Mouse (Mus musculus) embryonic facial prominence, embryonic 15.5 days (tissue): ENCODE results near the gene Ccnl1. TPM values are rescaled to one million over a fixed set of nuclear protein-coding genes. Genes with fewer than 3 reads are reported as not detected.

Experiments
- ATAC-seq: fragments of 200-750 bp; cut with Nextera tagmentation; 2 replicates; pipeline ENCODE4 v1.8.0; 2017; ENCODE audit warnings: low read depth, moderate TSS enrichment; ENCODE audit not compliant: insufficient number of reproducible peaks, low FRiP score, low TSS enrichment
- H3K27ac ChIP-seq: fragments of 300-500 bp; sonication (generic); replicated peaks from 2 replicates; pipeline ENCODE4 v1.5.1; 2015; ENCODE audit warnings: mild to moderate bottlenecking, inconsistent platforms
- H3K27me3 ChIP-seq: fragments of 300-500 bp; sonication (generic); 2 replicates; pipeline ENCODE4 v1.6.1; 2015; ENCODE audit warnings: inconsistent platforms
- H3K36me3 ChIP-seq: fragments of 300-500 bp; sonication (generic); 2 replicates; pipeline ENCODE4 v1.6.1; 2015; ENCODE audit warnings: mild to moderate bottlenecking, inconsistent platforms
- H3K4me1 ChIP-seq: fragments of 300-500 bp; sonication (generic); 2 replicates; pipeline ENCODE4 v1.6.1; 2015; ENCODE audit warnings: inconsistent platforms
- H3K4me2 ChIP-seq: fragments of 300-500 bp; sonication (generic); replicated peaks from 2 replicates; pipeline ENCODE4 v1.6.1; 2015; ENCODE audit warnings: mild to moderate bottlenecking, inconsistent platforms
- H3K4me3 ChIP-seq: fragments of 300-500 bp; sonication (generic); replicated peaks from 2 replicates; pipeline ENCODE4 v1.5.1; 2015; ENCODE audit warnings: mild to moderate bottlenecking, inconsistent platforms
- H3K9ac ChIP-seq: fragments of 300-500 bp; sonication (generic); 2 replicates; pipeline ENCODE4 v1.6.1; 2015; ENCODE audit warnings: inconsistent platforms
- H3K9me3 ChIP-seq: fragments of 300-500 bp; sonication (generic); replicated peaks from 2 replicates; pipeline ENCODE4 v1.6.1; 2016; ENCODE audit warnings: inconsistent platforms
- WGBS: fragments of 180-500 bp; shearing (Covaris S2); methylation state at CpG from one replicate; pipeline ENCODE4 v1.1.7; 2015; 5-methylcytosine and 5-hydroxymethylcytosine counted together
- polyA plus RNA-seq: library from polyadenylated mRNA; unstranded; fragments of >200 nt; fragmentation: Nextera tagmentation; extraction: Ambion mirVana; gene quantifications from 2 replicates; pipeline ENCODE4 v1.2.1, GENCODE M21; 2015

The Ccnl1 gene
- polyA plus RNA-seq, 1 experiment from 2014 or later, result 107 TPM

DNA sequence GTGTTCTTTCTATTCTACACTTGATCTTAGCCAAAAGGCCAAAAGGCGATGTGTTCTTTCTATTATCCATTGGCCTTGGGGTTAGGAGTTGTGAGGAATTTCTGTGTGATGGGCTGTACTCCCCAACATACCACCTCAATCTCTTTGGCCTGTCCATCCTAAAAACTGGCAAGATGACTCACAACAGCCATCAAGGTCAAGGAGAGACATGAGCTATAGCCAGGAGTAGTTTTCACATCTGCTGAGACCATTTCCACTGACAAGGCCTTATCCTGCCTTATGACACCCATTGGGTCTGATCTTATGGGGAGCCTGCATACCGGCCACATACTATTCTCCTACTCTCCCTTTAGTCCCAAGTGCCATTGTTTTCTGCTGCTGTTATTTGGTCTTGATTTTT is 39.0 kb downstream of the Ccnl1 start:
- no peak overlapping the region for H3K27ac ChIP-seq
- H3K9me3 ChIP-seq, result no peaks in the 10 kb centered on the region
- no peak for ATAC-seq
- H3K4me1 ChIP-seq, result no peaks in the 10 kb centered on the region
- H3K4me2 ChIP-seq, result no peak overlapping the region
- H3K36me3 ChIP-seq, result no peaks in the 10 kb centered on the region
- no peak overlapping the region for H3K9ac ChIP-seq
- 95% methylated on average over 2 of the region's 2 CpGs for WGBS
- no peak overlapping the region for H3K4me3 ChIP-seq
- H3K27me3 ChIP-seq, result no peaks in the 10 kb centered on the region

DNA sequence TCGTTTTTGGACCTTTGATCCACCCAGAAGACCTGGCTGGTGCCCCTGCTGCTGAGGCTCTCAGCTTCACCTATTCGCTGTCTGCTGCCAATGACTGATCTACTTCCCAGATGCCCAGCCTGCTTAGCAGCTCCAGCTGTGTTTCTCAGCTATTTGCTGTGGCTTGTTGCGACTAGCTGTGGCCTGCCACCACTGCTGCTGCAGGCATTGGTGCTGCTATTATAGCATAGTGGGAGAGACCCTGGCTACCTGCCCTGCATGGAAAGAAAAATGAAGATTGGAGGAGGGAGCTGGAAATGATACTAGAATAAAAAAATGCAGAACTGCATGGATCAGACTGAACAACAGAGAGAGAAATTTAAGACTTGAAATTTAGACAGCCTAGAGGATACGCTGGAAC is 45.1 kb downstream of the Ccnl1 start:
- H3K27ac ChIP-seq, result peak overlapping the region; percentile 48; the same call in 1 of the 2 replicates
- 51% methylated on average over 4 of the region's 4 CpGs for WGBS
- ATAC-seq, result no peak

DNA sequence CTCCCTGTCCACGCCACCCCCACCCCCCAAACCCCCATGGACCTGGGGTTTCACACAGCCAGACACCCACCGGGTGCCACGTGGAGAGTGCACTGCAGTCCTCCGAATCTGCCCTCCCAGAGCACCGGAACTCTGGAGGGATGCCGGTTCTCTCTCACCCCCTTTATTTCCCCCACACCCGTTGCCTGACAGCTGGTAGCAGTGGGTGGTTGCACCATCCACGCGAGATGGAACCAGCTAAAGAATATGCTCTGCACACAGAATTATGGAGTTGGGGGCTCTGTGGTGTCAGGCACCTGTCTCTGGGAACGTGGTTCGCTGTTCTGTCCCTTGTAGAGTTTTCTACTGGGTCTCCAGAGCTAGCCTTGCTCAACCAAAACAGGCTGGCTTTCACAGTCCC is 45.8 kb downstream of the Ccnl1 start:
- no peak for ATAC-seq
- 82% methylated on average over 11 of the region's 11 CpGs for WGBS

More for the DNA sequence above, 45.1 kb downstream of the Ccnl1 start:
- Histone ChIP-seq H3K4me2 (no peak overlapping the region), H3K4me3 (no peak overlapping the region), H3K27me3 (no peaks in the 10 kb centered on the region), H3K4me1 (no peaks in the 10 kb centered on the region), H3K9me3 (no peaks in the 10 kb centered on the region), H3K36me3 (no peaks in the 10 kb centered on the region), H3K9ac (no peak overlapping the region)

DNA sequence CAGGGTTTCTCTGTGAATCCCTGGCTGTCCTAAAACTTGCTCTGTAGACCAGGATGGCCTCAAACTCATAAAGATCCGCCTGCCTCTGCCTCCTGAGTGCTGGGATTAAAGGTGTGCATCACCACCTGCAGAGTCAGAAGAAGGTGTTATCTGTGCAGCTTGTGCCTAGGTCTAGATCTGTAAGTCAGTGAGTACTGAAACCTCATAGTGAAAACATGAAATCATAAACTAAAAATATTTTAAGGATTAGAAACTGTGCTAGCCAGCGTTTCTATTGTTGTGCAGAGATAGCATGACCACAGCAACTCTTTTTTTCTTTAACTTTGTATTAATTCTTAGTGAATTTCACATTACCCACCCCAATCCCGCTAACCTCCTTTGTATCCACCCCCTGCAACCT is 46.8 kb downstream of the Ccnl1 start:
- H3K36me3 ChIP-seq, result no peaks in the 10 kb centered on the region
- no peak overlapping the region for H3K27ac ChIP-seq
- H3K4me1 ChIP-seq, result no peaks in the 10 kb centered on the region
- H3K4me2 ChIP-seq, result no peak overlapping the region
- 82% methylated on average over 3 of the region's 3 CpGs for whole genome bisulfite sequencing
- H3K9me3 ChIP-seq, result no peaks in the 10 kb centered on the region
- no peak overlapping the region for H3K9ac ChIP-seq
- H3K4me3 ChIP-seq, result no peak overlapping the region
- no peak for ATAC-seq
- H3K27me3 ChIP-seq, result no peaks in the 10 kb centered on the region

More for the DNA sequence above, 45.8 kb downstream of the Ccnl1 start:
- no peak overlapping the region for H3K4me3 ChIP-seq
- H3K36me3 ChIP-seq, result no peaks in the 10 kb centered on the region
- H3K27ac ChIP-seq, result 0 out of 2 replicates have a peak overlapping the region, but pooled peaks have one; percentile 48
- no peak overlapping the region for H3K4me2 ChIP-seq
- H3K27me3 ChIP-seq, result no peaks in the 10 kb centered on the region
- no peak overlapping the region for H3K9ac ChIP-seq
- no peaks in the 10 kb centered on the region for H3K4me1 ChIP-seq
- H3K9me3 ChIP-seq, result no peaks in the 10 kb centered on the region

DNA sequence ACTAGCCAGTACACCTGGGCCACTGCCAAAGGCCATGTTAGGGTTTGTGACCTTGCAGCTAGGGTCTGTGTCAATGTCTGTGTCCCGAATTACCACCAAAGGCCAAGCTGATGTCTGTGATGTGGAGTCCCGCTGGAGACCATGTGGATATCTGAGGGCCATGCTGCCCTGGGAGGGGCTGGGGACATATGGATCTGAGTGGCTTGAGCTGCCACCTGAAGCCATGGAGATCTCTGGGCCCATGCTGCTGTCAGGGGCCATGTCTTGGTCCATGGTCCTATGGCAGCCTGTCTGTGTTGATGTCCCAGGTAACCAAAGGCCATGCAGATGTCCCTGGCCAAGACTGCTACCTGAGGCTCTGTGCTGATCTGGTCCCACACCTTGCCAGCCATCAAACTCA is 48.6 kb downstream of the Ccnl1 start:
- no peaks in the 10 kb centered on the region for H3K27me3 ChIP-seq
- no peak overlapping the region for H3K9ac ChIP-seq
- WGBS, result 84% methylated on average over 2 of the region's 2 CpGs
- H3K4me1 ChIP-seq, result peaks cover 12% of the 10 kb centered on the region
- no peak overlapping the region for H3K27ac ChIP-seq
- H3K4me3 ChIP-seq, result no peak overlapping the region
- no peak for ATAC-seq
- H3K4me2 ChIP-seq, result no peak overlapping the region
- no peaks in the 10 kb centered on the region for H3K9me3 ChIP-seq
- no peaks in the 10 kb centered on the region for H3K36me3 ChIP-seq

DNA sequence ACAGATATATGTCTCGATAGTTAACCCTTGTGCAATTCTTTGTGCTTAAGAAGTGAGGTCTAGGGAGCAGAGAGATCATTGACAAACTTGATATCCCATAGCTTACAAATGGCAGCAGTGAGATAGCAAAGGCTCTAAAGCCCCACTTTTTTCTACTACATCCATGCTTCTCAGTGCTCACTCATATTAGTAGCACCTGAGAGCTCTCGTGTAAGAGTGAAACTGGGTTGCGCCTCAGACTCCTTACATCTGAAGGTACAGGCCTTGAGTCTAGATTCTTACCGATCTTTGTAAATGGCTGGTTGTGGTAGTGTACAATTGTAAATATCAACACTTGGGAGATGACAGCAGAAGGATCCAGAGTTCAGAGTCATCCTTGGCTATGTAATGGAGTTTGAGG is 50.5 kb downstream of the Ccnl1 start:
- WGBS, result 96% methylated on average over 4 of the region's 4 CpGs
- Histone ChIP-seq H3K4me3 (no peak overlapping the region), H3K27me3 (no peaks in the 10 kb centered on the region), H3K9ac (no peak overlapping the region), H3K4me1 (peaks cover 16% of the 10 kb centered on the region), H3K36me3 (no peaks in the 10 kb centered on the region), H3K4me2 (no peak overlapping the region), H3K27ac (no peak overlapping the region), H3K9me3 (no peaks in the 10 kb centered on the region)
- no peak for ATAC-seq

DNA sequence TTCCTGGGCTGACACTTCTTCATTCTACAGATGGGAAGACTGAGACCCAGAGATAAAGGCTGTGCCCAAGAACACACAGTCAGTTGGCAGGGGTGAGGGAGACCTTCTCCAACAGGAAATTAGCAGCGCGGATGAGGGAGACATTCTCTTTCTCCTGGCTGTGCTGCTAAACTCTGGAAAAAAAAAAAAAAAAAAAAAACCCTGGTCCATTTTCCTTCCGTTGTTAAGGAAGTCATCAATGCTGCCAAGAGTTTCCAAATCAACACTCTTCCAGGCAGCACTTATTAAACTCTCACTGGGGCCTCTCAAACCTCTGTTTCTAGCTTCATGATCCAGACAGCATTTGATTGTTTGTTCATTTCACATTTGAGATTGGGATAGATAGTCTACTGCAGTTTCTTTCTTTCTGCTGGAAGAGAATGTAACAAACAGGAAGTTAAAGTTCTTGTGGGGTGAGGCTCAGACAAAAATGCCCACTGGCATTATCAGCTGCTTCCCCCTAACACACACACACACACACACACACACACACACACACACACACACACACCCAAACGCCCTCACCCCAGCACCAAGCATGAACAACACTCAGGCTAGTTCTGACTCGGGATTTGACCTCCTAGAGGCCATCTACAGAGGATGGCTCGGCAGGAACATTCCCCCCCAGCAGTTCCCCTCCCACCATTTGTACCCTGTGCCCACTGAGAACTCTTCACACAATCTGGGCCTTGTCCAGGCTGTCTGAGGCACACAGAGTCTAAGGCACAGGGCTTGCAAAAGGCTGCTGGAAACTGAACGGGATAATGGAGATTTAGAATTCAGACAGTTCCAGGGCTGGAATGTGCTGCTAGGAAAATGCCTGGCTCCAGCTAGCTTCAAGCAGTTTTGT is 52.5 kb downstream of the Ccnl1 start:
- Histone ChIP-seq H3K9ac (no peak overlapping the region), H3K27ac (peak overlapping the region; percentile 60; the same call in 1 of the 2 replicates), H3K27me3 (no peaks in the 10 kb centered on the region), H3K9me3 (no peaks in the 10 kb centered on the region), H3K36me3 (no peaks in the 10 kb centered on the region), H3K4me2 (no peak overlapping the region), H3K4me3 (no peak overlapping the region), H3K4me1 (peaks cover 16% of the 10 kb centered on the region)
- no peak for ATAC-seq
- 24% methylated on average over 7 of the region's 7 CpGs for WGBS

DNA sequence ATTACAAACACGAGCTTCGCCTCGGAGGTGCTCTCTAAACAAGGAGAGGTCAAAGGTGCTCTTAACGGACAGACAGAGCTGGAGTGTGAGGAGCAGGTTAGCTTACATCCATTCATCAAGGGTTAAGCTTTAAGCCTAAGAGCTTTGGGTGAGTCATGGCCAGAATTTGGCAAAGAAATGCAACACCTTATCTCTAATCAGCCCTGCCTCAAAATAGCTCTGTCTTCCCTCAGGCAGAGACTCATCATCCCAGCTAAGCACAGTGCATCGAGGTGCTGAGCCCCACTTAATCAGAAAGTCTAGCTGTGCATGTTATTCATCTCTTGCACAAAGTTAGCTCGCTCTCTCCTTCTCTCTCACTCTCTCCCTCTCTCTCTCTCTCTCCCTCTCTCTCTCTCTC is 53.3 kb downstream of the Ccnl1 start:
- no peaks in the 10 kb centered on the region for H3K36me3 ChIP-seq
- H3K4me1 ChIP-seq, result peaks cover 16% of the 10 kb centered on the region
- H3K4me2 ChIP-seq, result no peak overlapping the region
- no peaks in the 10 kb centered on the region for H3K9me3 ChIP-seq
- H3K4me3 ChIP-seq, result no peak overlapping the region
- no peaks in the 10 kb centered on the region for H3K27me3 ChIP-seq
- no peak overlapping the region for H3K9ac ChIP-seq
- 0 out of 2 replicates have a peak overlapping the region, but pooled peaks have one; percentile 7 for H3K27ac ChIP-seq
- 11% methylated on average over 6 of the region's 6 CpGs for WGBS
- ATAC-seq, result no peak

DNA sequence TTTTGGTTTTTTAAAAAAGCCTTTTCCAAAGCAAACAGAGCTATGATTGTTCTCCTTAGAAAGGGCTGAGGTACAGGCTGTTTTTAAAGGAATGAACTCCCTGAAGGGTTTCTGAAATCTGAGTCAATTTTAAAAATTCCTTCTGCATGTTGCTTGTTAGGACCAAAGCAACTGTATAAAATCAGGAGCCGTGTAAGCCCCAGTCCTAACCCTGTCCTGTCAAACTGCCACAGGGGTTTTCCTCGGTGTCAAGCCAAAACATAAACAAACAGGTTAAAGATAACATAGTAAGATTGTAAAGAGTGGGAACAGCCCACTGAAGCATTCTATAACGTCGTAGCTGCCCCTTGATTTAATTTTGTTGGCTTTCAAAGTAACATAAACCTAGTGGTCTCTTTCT is 53.9 kb downstream of the Ccnl1 start:
- Histone ChIP-seq H3K4me2 (no peak overlapping the region), H3K4me1 (peaks cover 16% of the 10 kb centered on the region), H3K4me3 (no peak overlapping the region), H3K36me3 (no peaks in the 10 kb centered on the region), H3K27me3 (no peaks in the 10 kb centered on the region), H3K27ac (0 out of 2 replicates have a peak overlapping the region, but pooled peaks have one; percentile 7), H3K9me3 (no peaks in the 10 kb centered on the region), H3K9ac (no peak overlapping the region)
- ATAC-seq, result no peak
- 4% methylated on average over 4 of the region's 4 CpGs for WGBS

DNA sequence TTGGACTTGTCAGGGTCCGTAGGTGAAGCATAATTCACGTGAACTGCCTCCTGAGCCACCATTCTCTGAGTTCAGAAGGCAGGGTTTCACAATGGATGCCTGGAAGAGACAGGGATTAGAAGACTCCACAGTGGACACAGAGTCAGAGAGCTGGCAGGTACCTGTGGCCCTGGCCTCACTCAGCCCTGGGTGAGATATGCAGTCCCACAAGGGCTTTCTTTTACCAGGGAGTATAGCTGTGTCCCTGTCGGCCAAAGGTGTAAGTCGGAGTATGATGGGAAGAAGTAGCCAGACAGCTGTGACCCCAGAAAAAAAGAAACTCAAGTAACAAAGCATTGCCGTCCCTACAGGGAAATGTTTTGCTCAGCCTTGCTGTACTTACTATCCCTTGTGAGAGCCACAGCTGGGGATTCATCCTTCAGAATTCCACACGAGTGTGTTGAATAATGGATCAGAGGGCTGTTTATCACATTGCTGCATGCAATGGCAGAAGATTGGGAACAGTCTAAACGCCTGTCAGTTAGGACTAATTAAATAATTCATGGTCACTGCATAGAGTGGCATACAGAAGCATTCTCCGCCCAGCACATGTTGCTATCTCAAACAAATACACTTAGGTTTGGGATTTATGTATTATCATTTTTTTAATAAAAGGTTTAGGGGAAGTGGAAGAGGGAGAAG is 59.3 kb downstream of the Ccnl1 start:
- no peak overlapping the region for H3K27ac ChIP-seq
- no peak for ATAC-seq
- no peaks in the 10 kb centered on the region for H3K27me3 ChIP-seq

DNA sequence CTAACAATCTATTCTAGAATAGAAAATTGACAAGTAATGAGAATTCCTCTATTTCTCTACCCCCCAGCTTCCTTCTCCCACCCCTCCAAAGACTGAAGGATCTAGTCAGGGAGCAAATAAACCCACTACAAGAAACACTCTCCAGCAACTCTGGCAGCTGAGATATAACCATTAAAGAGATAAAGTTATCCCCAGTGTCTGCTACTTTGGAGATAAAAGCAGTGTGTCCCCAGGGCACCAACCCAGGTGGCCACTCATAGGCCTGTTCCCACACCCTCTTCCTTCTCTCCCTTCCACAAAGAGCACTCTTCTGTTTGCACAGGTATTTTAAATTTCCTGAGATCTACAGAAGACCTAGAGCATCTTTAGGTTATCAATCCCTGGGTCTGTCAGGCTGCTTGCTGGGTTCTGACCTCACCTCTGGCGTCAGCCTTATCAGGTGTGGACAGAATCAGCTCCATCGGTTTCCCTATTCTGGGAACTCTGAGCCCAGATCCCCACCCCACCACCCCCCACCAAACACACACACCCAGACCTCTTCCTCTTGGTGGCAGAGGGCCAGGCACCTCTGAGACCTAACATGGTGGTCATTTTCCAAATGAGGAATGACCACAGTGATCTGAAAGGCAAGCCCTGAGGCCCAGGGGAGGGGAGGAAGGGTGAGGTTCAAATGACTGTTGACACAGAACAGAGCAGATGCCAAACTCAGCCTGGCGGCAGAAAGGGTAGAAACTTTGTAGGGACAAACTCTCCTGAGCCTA is 60.6 kb downstream of the Ccnl1 start:
- H3K9ac ChIP-seq, result no peak overlapping the region
- no peak overlapping the region for H3K27ac ChIP-seq
- no peaks in the 10 kb centered on the region for H3K27me3 ChIP-seq
- no peak overlapping the region for H3K4me3 ChIP-seq
- H3K36me3 ChIP-seq, result no peaks in the 10 kb centered on the region
- no peak for ATAC-seq
- H3K4me1 ChIP-seq, result no peaks in the 10 kb centered on the region
- WGBS, result 64% methylated on average over 3 of the region's 3 CpGs
- no peak overlapping the region for H3K4me2 ChIP-seq
- no peaks in the 10 kb centered on the region for H3K9me3 ChIP-seq

More for the DNA sequence above, 59.3 kb downstream of the Ccnl1 start:
- Histone ChIP-seq H3K9me3 (no peaks in the 10 kb centered on the region), H3K4me2 (no peak overlapping the region), H3K4me3 (no peak overlapping the region), H3K9ac (no peak overlapping the region), H3K36me3 (no peaks in the 10 kb centered on the region), H3K4me1 (no peaks in the 10 kb centered on the region)
- 58% methylated on average over 8 of the region's 8 CpGs for WGBS
